ENCODE assay signal across 29 mouse cellular contexts in the genomic region with DNA sequence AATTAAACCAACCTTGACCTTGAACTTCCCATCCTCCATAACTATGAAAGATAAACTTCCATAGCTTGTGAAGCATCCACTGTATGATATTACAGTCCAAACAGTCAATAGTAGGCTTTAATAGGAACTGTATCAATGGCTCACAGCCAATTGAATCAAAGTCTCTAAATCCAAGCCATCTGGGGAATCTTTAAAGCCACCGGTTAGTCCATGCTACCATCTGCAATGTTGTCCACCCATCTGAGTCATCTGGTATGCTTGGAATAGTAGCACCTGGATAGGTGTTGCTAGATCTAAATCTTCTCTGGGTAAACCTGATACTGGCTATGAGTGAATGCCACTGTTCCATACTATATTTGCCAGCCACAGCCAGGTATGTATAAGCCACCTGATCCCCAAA.
DNase-seq lines count a peak whose midpoint lies in the region; ATAC-seq lines count a peak whose summit lies in the region.
"Had no signal": no experiment of that assay in that cellular context is flagged by ENCODE, and none has a peak within 500 bp of the region (broad histone marks: within the 10 kb centered on the region; RNA-seq: fewer than 3 reads in every experiment).

No protein-coding gene starts in this region.

- no peak overlapping the region for H3K4me3 ChIP-seq in hindbrain, embryonic 12.5 days
- H3K4me3 ChIP-seq: embryonic facial prominence, embryonic 10.5 days; embryonic facial prominence, embryonic 13.5 days; erythroblast, embryonic 14.5 days; forebrain, embryonic 12.5 days; forebrain, embryonic 15.5 days; gastrocnemius, adult 2 months; heart, embryonic 12.5 days; heart, embryonic 15.5 days; hindbrain, embryonic 10.5 days had no signal

- no peak overlapping the region for H3K27ac ChIP-seq in hindbrain, embryonic 12.5 days
- H3K27ac ChIP-seq: embryonic facial prominence, embryonic 10.5 days; embryonic facial prominence, embryonic 13.5 days; forebrain, embryonic 12.5 days; forebrain, embryonic 15.5 days; gastrocnemius, adult 2 months; heart, embryonic 15.5 days; hindbrain, embryonic 10.5 days; hindbrain, embryonic 14.5 days; hindbrain, postnatal 0 days had no signal

- WGBS in hindbrain, embryonic 12.5 days: 92% methylated on average over 1 of the region's 1 CpGs

- H3K9me3 ChIP-seq in hindbrain, embryonic 12.5 days (replicated peaks): no peaks in the 10 kb centered on the region
- H3K9me3 ChIP-seq: embryonic facial prominence, embryonic 10.5 days; embryonic facial prominence, embryonic 13.5 days; forebrain, embryonic 12.5 days; forebrain, embryonic 15.5 days; heart, embryonic 12.5 days; heart, embryonic 15.5 days; hindbrain, embryonic 10.5 days had no signal

- H3K4me2 ChIP-seq in hindbrain, embryonic 12.5 days (replicated peaks): no peak overlapping the region
- H3K4me2 ChIP-seq: embryonic facial prominence, embryonic 13.5 days; forebrain, embryonic 12.5 days; forebrain, embryonic 15.5 days; heart, embryonic 12.5 days; heart, embryonic 15.5 days; hindbrain, embryonic 14.5 days had no signal

- no peaks in the 10 kb centered on the region for H3K27me3 ChIP-seq in hindbrain, embryonic 12.5 days
- H3K27me3 ChIP-seq: embryonic facial prominence, embryonic 13.5 days; forebrain, embryonic 12.5 days; forebrain, embryonic 15.5 days; heart, embryonic 15.5 days had no signal

- no peaks in the 10 kb centered on the region for H3K36me3 ChIP-seq in hindbrain, embryonic 12.5 days
- H3K36me3 ChIP-seq: embryonic facial prominence, embryonic 10.5 days; embryonic facial prominence, embryonic 13.5 days; forebrain, embryonic 12.5 days; forebrain, embryonic 15.5 days; heart, embryonic 12.5 days; heart, embryonic 15.5 days; hindbrain, embryonic 10.5 days had no signal

- no peak overlapping the region for H3K9ac ChIP-seq in hindbrain, embryonic 12.5 days
- H3K9ac ChIP-seq: embryonic facial prominence, embryonic 13.5 days; forebrain, embryonic 12.5 days; forebrain, embryonic 15.5 days; heart, embryonic 12.5 days; heart, embryonic 15.5 days; hindbrain, embryonic 14.5 days had no signal

- ATAC-seq in hindbrain, embryonic 12.5 days (ENCODE audit: low FRiP score): no peak
- ATAC-seq: activated CD4-positive, CD25-positive, alpha-beta regulatory T cell, adult 4 months; forebrain, embryonic 15.5 days; hindbrain, postnatal 0 days; inflammation-experienced regulatory T-cells, adult 6 months; intestine, embryonic 16.5 days had no signal

- DNase-seq in brain, adult 2 months (ENCODE audit: low read depth, low spot score): peak; percentile 48
- DNase-seq in cerebellum, adult 18-20 months: peak; percentile 50 to 52
- peak; percentile 82 for DNase-seq in cerebellum, adult 9-10 months
- DNase-seq in cerebellum, postnatal 36 days: peak; percentile 34 to 46
- no peak for DNase-seq in layer of hippocampus, postnatal 25 days (ENCODE audit: extremely low spot score in 1 of 2, low spot score in 1 of 2)
- DNase-seq: adrenal gland, adult 8-10 months; adrenal gland, postnatal 25 days; embryo, embryonic 11 days; gastrocnemius, adult 2 months; gastrocnemius, postnatal 14 days; heart, adult 18-20 months; heart, postnatal 10 days; heart, postnatal 36 days; kidney, adult 18-20 months; kidney, adult 9 months had no signal

- H3K4me1 ChIP-seq in hindbrain, embryonic 12.5 days: no peaks in the 10 kb centered on the region
- H3K4me1 ChIP-seq: embryonic facial prominence, embryonic 10.5 days; embryonic facial prominence, embryonic 13.5 days; forebrain, embryonic 12.5 days; forebrain, embryonic 15.5 days; heart, embryonic 12.5 days; heart, embryonic 15.5 days; hindbrain, embryonic 10.5 days had no signal

Comparison
In these comparisons a context has a peak if more than half of its experiments do, and no peak if none do; other contexts are left out.
1. DNase-seq: peak in brain, adult 2 months (single experiment), cerebellum, adult 18-20 months (2 of 2), cerebellum, adult 9-10 months (single experiment) and cerebellum, postnatal 36 days (2 of 2); none in layer of hippocampus, postnatal 25 days (0 of 2).